Mouse (Mus musculus): ENCODE measurements around the gene Gm6509.
"Not testable (repeated sequence)": the region's sequence is repeated elsewhere in the genome, so short reads cannot be mapped to it uniquely, and the experiment has no call there.

Gene Gm6509

GRCm38 (mm10) chr5:94623679-94624078 lies at the start of gene Gm6509:
Gene Gm6509 (plus strand): TSS chr5:94623979.
- not testable (repeated sequence) for DNase-seq (ENCODE audit: low spot score)

GRCm38 (mm10) chr5:94616242-94616641 lies 7.5 kb upstream of the Gm6509 start, which contains the start of gene Gm3147:
Gene Gm3147 (minus strand): TSS chr5:94616342.
- not testable (repeated sequence) for DNase-seq (ENCODE audit: low spot score)

GRCm38 (mm10) chr5:94648082-94648481 lies 24.3 kb downstream of the Gm6509 start, which contains the start of gene Gm6205:
Gene Gm6205 (plus strand): TSS chr5:94648382.
- DNase-seq (ENCODE audit: low spot score), result not testable (repeated sequence)
